Mouse (Mus musculus) right cerebral cortex, postnatal 10 days (tissue): Measurements from ENCODE around the gene Ndufc1.
"Not testable (repeated sequence)": the region's sequence is repeated elsewhere in the genome, so short reads cannot be mapped to it uniquely, and the experiment has no call there.

Source experiments
- DNase-seq, 2 experiments: peaks; one replicate each; pipeline ENCODE4 v3.0.0; 2021; ENCODE audit warnings: low spot score in 2 of 2

Ndufc1 gene

GRCm38 (mm10) chr3:51368011-51368410 lies 40.8 kb downstream of the Ndufc1 start:
- no peak for DNase-seq

GRCm38 (mm10) chr3:51366926-51367325 lies 41.9 kb downstream of the Ndufc1 start:
- DNase-seq: no peak

- no peak for DNase-seq
Observed at GRCm38 (mm10) chr3:51365517-51365882, 43.3 kb downstream of the Ndufc1 start.

- DNase-seq: peak; percentile 87 to 91
Observed at GRCm38 (mm10) chr3:51364703-51365516, 43.9 kb downstream of the Ndufc1 start.

GRCm38 (mm10) chr3:51361066-51361465 lies 47.7 kb downstream of the Ndufc1 start:
- no peak for DNase-seq

- DNase-seq: no peak
Observed at GRCm38 (mm10) chr3:51359558-51360307, 49.1 kb downstream of the Ndufc1 start.

GRCm38 (mm10) chr3:51358660-51359557 lies 49.9 kb downstream of the Ndufc1 start:
- DNase-seq: peak; percentile 65 to 66

GRCm38 (mm10) chr3:51358181-51358580 lies 50.6 kb downstream of the Ndufc1 start:
- peak; percentile 75 for DNase-seq

- DNase-seq: peak in 1 of 2 experiments; percentile 44
Observed at GRCm38 (mm10) chr3:51357624-51358023, 51.2 kb downstream of the Ndufc1 start.

- no peak for DNase-seq
Observed at GRCm38 (mm10) chr3:51357078-51357477, 51.7 kb downstream of the Ndufc1 start.

- DNase-seq: not testable (repeated sequence)
Observed at GRCm38 (mm10) chr3:51354956-51355355, 53.8 kb downstream of the Ndufc1 start.
